In genomic region chr13:35741040-35741619, GRCm38 (mm10) we compare ENCODE assay signal across 8 mouse cellular contexts.
DNase-seq lines count a peak whose midpoint lies in the region; ATAC-seq and TF ChIP-seq lines count a peak whose summit lies in the region.

No protein-coding gene starts in this region.

- peak overlapping the region; percentile 79 for H3K4me3 ChIP-seq in lung, embryonic 15.5 days
- H3K4me3 ChIP-seq in thymus, adult 2 months (ENCODE audit: control insufficient read depth, insufficient read depth, low read length): peak overlapping the region; percentile 77

- TF ChIP-seq CTCF in thymus, adult 2 months (IDR thresholded peaks at IDR 0.05; ENCODE audit: borderline replicate concordance, control insufficient read depth, extremely low read depth, insufficient read depth, low read length, poor library complexity): no peak

- TF ChIP-seq POLR2A in thymus, adult 2 months (IDR thresholded peaks at IDR 0.05; ENCODE audit: control insufficient read depth, extremely low read depth, insufficient read depth, low read length, poor library complexity): no peak; the same call in 1 of the 2 replicates

- H3K4me2 ChIP-seq in lung, embryonic 15.5 days: peak overlapping the region; percentile 85

- peak; percentile 76 for ATAC-seq in hematopoietic stem cell, adult 5-6 weeks (replicated peaks in 1 of 2; ENCODE audit: insufficient read depth in 1 of 2, low FRiP score in 2 of 2, low TSS enrichment in 1 of 2, low read depth in 1 of 2, poor library complexity in 2 of 2, severe bottlenecking in 2 of 2)
- ATAC-seq in lung, embryonic 15.5 days (ENCODE audit: borderline replicate concordance, extremely low read depth, low FRiP score, low TSS enrichment): peak; percentile 95

- no peaks in the 10 kb centered on the region for H3K36me3 ChIP-seq in lung, embryonic 15.5 days
- H3K36me3 ChIP-seq in thymus, adult 2 months (ENCODE audit: control insufficient read depth, insufficient read depth, low read length): no peaks in the 10 kb centered on the region

- no peaks in the 10 kb centered on the region for H3K27me3 ChIP-seq in lung, embryonic 15.5 days
- H3K27me3 ChIP-seq in thymus, adult 2 months (ENCODE audit: control insufficient read depth, insufficient read depth, low read length): no peaks in the 10 kb centered on the region

- H3K9me3 ChIP-seq in lung, embryonic 15.5 days: no peaks in the 10 kb centered on the region

- DNase-seq in MEL-GATA-1-ER (ENCODE audit: extremely low read depth, low read depth): peak; percentile 53
- DNase-seq in cerebellum, adult 8-10 months: peak; percentile 81
- DNase-seq in forelimb bud, embryonic 11.5 days (ENCODE audit: low read depth, low spot score): peak; percentile 83
- DNase-seq in layer of hippocampus, adult 9-10 months (ENCODE audit: low spot score): peak; percentile 41
- DNase-seq in ovary, adult 18-20 months (ENCODE audit: low spot score): peak; percentile 92
- peak; percentile 91 for DNase-seq in thymus, adult 2 months

- peaks cover 17% of the 10 kb centered on the region for H3K4me1 ChIP-seq in lung, embryonic 15.5 days
- H3K4me1 ChIP-seq in thymus, adult 2 months (replicated peaks; ENCODE audit: control insufficient read depth, insufficient read depth, low read length): 0 out of 2 replicates have a peak, but pooled peaks cover 3% of the 10 kb centered on the region

- WGBS in lung, embryonic 15.5 days: under 1% methylated on average over 49 of the region's 68 CpGs
- WGBS in thymus, adult 2 months: 3% methylated on average over 65 of the region's 68 CpGs

- peak overlapping the region; percentile 85 for H3K9ac ChIP-seq in lung, embryonic 15.5 days

- peak overlapping the region; percentile 96 for H3K27ac ChIP-seq in lung, embryonic 15.5 days
- no peak overlapping the region for H3K27ac ChIP-seq in thymus, adult 2 months (ENCODE audit: control insufficient read depth, insufficient read depth, low read length)

Comparison
In these comparisons a context has a peak if more than half of its experiments do, and no peak if none do; other contexts are left out.
1. DNase-seq: peak in every context shown above with its lines; median percentile 92 in ovary, adult 18-20 months; 91 in thymus, adult 2 months; 83 in forelimb bud, embryonic 11.5 days; 81 in cerebellum, adult 8-10 months; 53 in MEL-GATA-1-ER; 41 in layer of hippocampus, adult 9-10 months.